Mouse (Mus musculus): Measurements from ENCODE around the gene Phf20. TPM values are rescaled to one million over a fixed set of nuclear protein-coding genes. Genes with fewer than 3 reads are reported as not detected.
"Not testable (repeated sequence)": the region's sequence is repeated elsewhere in the genome, so short reads cannot be mapped to it uniquely, and the experiment has no call there.

Gene Phf20
- polyA plus RNA-seq, 1 experiment: 10.9 TPM

DNA sequence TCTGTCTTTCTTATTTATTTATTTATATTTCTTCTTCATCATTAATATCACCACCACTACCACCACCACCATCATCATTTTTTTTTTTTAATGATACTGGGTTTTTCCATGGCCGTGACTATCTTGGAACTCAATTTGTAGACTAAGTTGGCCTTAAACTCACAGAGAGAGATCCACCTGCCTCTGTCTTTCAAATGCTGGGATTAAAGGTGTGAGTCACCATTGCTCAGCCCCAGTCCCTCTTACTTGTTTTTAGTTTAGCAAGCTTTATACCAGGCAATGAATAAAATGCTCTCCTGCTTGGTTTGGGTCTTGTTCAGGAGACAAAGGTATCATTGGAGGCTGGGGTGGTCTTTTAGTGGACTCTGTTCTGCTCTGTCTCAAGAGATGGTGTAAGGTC lies 31.4 kb downstream of the Phf20 start:
- H3K27ac ChIP-seq (ENCODE audit: insufficient read depth, low read length): no peak overlapping the region
- no peaks in the 10 kb centered on the region for H3K27me3 ChIP-seq (ENCODE audit: control insufficient read depth, insufficient read depth, low read length)
- 88% methylated on average over 1 of the region's 1 CpGs for WGBS
- H3K36me3 ChIP-seq (ENCODE audit: control insufficient read depth, insufficient read depth, low read length): peaks cover 10% of the 10 kb centered on the region
- DNase-seq (ENCODE audit: low read depth in 1 of 2, low spot score in 2 of 2): no peak
- no peaks in the 10 kb centered on the region for H3K4me1 ChIP-seq (ENCODE audit: control insufficient read depth, insufficient read depth, insufficient read length)
- no peak overlapping the region for H3K4me3 ChIP-seq (ENCODE audit: extremely low read depth, insufficient read depth, insufficient read length)
- TF ChIP-seq CTCF (IDR thresholded peaks at IDR 0.05; ENCODE audit: extremely low read depth, insufficient read depth, insufficient read length, insufficient replicate concordance): no peak
- no peak for TF ChIP-seq POLR2A (IDR thresholded peaks at IDR 0.05; ENCODE audit: low read depth, low read length)

DNA sequence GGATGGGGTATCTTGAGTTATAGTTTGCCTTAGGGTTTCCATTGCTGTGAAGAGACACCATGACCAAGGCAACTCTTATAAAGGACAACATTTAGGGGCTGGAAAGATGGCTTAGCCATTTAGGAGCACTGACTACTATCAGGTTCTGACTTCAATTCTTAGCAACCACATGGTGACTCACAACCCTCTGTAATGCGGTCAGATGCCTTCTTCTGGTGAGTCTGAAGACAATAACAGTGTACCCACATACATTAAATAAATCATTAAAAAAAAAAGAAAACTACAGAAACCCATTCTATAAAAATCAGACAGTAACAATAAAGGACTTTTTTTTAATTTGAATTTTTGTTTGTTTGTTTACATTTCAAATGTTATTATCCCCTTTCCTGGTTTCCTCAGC lies 32.9 kb downstream of the Phf20 start:
- Histone ChIP-seq H3K4me3 (ENCODE audit: extremely low read depth, insufficient read depth, insufficient read length) (no peak overlapping the region), H3K36me3 (ENCODE audit: control insufficient read depth, insufficient read depth, low read length) (peaks cover 8% of the 10 kb centered on the region), H3K27ac (ENCODE audit: insufficient read depth, low read length) (no peak overlapping the region), H3K4me1 (ENCODE audit: control insufficient read depth, insufficient read depth, insufficient read length) (no peaks in the 10 kb centered on the region), H3K27me3 (ENCODE audit: control insufficient read depth, insufficient read depth, low read length) (no peaks in the 10 kb centered on the region)
- WGBS: 100% methylated on average over 1 of the region's 1 CpGs
- no peak for TF ChIP-seq CTCF (IDR thresholded peaks at IDR 0.05; ENCODE audit: extremely low read depth, insufficient read depth, insufficient read length, insufficient replicate concordance)
- TF ChIP-seq POLR2A (IDR thresholded peaks at IDR 0.05; ENCODE audit: low read depth, low read length): no peak
- no peak for DNase-seq (ENCODE audit: low read depth in 1 of 2, low spot score in 2 of 2)

DNA sequence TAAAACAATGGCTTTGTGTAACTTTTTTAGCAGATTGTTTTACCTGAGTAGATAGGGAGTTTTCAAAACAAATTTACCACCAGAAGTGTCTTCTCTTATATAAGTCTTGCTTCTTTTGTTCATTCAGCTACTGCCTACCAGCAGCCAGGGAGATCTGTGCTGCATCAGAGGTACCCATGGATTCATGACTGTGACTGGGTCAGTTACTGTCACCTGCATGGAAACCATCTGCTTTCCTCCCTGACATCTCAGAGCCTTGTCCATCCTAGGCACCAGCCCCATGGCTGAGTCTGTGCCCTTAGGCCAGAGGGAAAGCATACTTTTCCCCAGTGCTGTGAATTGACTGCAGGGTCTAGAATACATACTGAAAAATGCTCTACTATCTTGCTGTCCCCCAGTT lies 35.1 kb downstream of the Phf20 start:
- H3K27me3 ChIP-seq (ENCODE audit: control insufficient read depth, insufficient read depth, low read length): no peaks in the 10 kb centered on the region
- no peak overlapping the region for H3K4me3 ChIP-seq (ENCODE audit: extremely low read depth, insufficient read depth, insufficient read length)
- no peaks in the 10 kb centered on the region for H3K4me1 ChIP-seq (ENCODE audit: control insufficient read depth, insufficient read depth, insufficient read length)
- peaks cover 5% of the 10 kb centered on the region for H3K36me3 ChIP-seq (ENCODE audit: control insufficient read depth, insufficient read depth, low read length)
- no peak overlapping the region for H3K27ac ChIP-seq (ENCODE audit: insufficient read depth, low read length)
- no peak for TF ChIP-seq POLR2A (IDR thresholded peaks at IDR 0.05; ENCODE audit: low read depth, low read length)
- no peak for TF ChIP-seq CTCF (IDR thresholded peaks at IDR 0.05; ENCODE audit: extremely low read depth, insufficient read depth, insufficient read length, insufficient replicate concordance)
- DNase-seq (ENCODE audit: low read depth in 1 of 2, low spot score in 2 of 2): no peak

DNA sequence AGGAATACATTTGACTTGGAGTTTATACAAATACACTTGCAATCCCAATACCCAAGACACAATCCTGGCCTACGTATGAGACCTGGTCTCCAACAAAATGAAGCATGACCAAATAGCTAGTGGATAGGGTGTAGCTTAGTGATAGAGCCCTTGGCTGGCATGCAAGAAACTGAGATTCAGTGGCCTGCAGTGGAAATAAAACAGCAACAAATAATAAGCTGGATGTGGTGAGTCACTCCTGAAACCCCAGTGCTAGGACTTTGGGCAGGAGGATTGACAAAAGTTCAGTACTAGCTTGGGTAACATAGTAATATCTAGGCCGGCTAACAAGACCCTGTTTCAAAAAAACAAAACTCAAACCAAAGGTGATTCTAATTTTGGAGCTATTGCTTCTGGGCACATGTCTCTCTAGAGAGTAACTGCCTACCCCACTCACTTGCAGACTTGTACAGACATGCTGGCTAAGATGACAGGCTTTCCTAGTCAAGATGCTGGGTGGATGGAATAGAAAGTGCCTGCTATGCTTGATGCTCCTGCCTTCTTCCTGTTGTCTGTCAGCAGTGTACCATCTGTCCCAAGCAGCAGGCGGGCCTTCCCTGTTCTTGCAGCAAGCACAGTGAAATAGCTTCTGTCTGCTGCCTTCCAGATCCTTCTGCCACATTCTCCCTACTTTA lies 37.1 kb downstream of the Phf20 start:
- H3K4me3 ChIP-seq (ENCODE audit: extremely low read depth, insufficient read depth, insufficient read length): no peak overlapping the region
- TF ChIP-seq CTCF (IDR thresholded peaks at IDR 0.05; ENCODE audit: extremely low read depth, insufficient read depth, insufficient read length, insufficient replicate concordance): no peak
- TF ChIP-seq POLR2A (IDR thresholded peaks at IDR 0.05; ENCODE audit: low read depth, low read length): no peak
- H3K27ac ChIP-seq (ENCODE audit: insufficient read depth, low read length): no peak overlapping the region
- H3K27me3 ChIP-seq (ENCODE audit: control insufficient read depth, insufficient read depth, low read length): no peaks in the 10 kb centered on the region
- no peak for DNase-seq (ENCODE audit: low read depth in 1 of 2, low spot score in 2 of 2)
- WGBS: 83% methylated on average over 3 of the region's 3 CpGs
- H3K4me1 ChIP-seq (ENCODE audit: control insufficient read depth, insufficient read depth, insufficient read length): no peaks in the 10 kb centered on the region
- peaks cover 5% of the 10 kb centered on the region for H3K36me3 ChIP-seq (ENCODE audit: control insufficient read depth, insufficient read depth, low read length)

DNA sequence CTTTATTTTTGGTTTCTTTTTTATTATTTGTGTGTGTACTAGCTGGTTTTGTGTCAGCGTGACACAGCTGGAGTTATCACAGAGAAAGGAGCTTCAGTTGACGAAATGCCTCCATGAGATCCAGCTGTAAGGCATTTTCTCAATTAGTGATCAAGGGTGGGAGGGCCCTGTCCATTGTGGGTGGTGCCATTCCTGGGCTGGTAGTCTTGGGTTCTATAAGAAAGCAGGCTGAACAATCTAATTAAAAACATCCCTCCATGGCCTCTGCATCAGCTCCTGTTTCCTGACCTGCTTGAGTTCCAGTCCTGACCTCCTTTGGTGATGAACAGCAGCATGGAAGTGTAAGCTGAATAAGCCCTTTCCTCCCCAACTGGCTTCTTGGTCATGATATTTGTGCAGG lies 37.8 kb downstream of the Phf20 start:
- not testable (repeated sequence) for H3K4me3 ChIP-seq (ENCODE audit: extremely low read depth, insufficient read depth, insufficient read length); H3K27me3 ChIP-seq (ENCODE audit: control insufficient read depth, insufficient read depth, low read length); H3K27ac ChIP-seq (ENCODE audit: insufficient read depth, low read length); H3K36me3 ChIP-seq (ENCODE audit: control insufficient read depth, insufficient read depth, low read length); DNase-seq (ENCODE audit: low read depth in 1 of 2, low spot score in 2 of 2); H3K4me1 ChIP-seq (ENCODE audit: control insufficient read depth, insufficient read depth, insufficient read length)
- WGBS: 90% methylated on average over 2 of the region's 2 CpGs

DNA sequence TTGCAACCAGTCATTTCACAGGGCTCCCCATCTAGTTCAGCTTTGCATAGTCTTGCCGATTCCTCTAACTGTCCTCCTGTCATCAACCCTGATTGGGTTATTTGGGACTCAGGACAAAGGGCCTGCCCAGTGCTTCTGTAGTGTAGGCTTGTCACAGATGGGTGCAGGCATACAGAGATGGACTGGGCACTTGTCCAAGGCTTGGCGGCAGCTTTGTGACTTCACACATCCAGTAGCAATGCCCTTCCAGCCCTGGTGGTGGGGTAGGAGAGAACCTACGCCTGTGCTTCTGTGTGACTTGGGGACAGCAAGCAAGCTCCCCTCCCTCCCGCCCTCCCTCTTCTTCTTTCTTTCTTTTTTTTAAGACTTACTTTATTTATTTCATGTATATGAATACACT lies 39.6 kb downstream of the Phf20 start:
- 91% methylated on average over 4 of the region's 4 CpGs for WGBS
- no peak overlapping the region for H3K27ac ChIP-seq (ENCODE audit: insufficient read depth, low read length)
- no peaks in the 10 kb centered on the region for H3K27me3 ChIP-seq (ENCODE audit: control insufficient read depth, insufficient read depth, low read length)
- no peak for TF ChIP-seq CTCF (IDR thresholded peaks at IDR 0.05; ENCODE audit: extremely low read depth, insufficient read depth, insufficient read length, insufficient replicate concordance)
- no peak for TF ChIP-seq POLR2A (IDR thresholded peaks at IDR 0.05; ENCODE audit: low read depth, low read length)
- H3K36me3 ChIP-seq (ENCODE audit: control insufficient read depth, insufficient read depth, low read length): peaks cover 7% of the 10 kb centered on the region
- H3K4me3 ChIP-seq (ENCODE audit: extremely low read depth, insufficient read depth, insufficient read length): no peak overlapping the region
- no peaks in the 10 kb centered on the region for H3K4me1 ChIP-seq (ENCODE audit: control insufficient read depth, insufficient read depth, insufficient read length)
- no peak for DNase-seq (ENCODE audit: low read depth in 1 of 2, low spot score in 2 of 2)

DNA sequence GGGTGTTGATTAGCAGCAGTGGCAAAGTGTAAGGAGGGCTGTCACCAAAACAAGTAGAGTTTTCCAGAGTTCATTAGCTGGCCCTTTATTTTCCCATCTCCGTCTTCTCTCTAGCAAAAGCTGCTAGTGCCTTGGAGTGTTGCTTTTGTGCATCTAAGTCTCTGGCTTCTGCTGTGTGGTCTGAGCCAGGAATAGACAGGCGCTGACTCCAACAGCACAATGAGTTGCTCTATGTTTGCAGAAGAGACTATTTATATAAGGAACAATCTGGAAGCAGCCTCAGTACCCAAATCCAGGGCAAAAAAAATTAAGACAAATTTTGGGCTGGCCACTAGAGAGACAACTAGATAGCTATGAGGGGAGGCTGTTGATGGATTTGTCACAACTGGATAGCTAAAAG lies 45.4 kb downstream of the Phf20 start:
- Histone ChIP-seq H3K4me1 (ENCODE audit: control insufficient read depth, insufficient read depth, insufficient read length) (no peaks in the 10 kb centered on the region), H3K27me3 (ENCODE audit: control insufficient read depth, insufficient read depth, low read length) (no peaks in the 10 kb centered on the region), H3K36me3 (ENCODE audit: control insufficient read depth, insufficient read depth, low read length) (peaks cover 3% of the 10 kb centered on the region; the same call in 1 of the 2 replicates), H3K4me3 (ENCODE audit: extremely low read depth, insufficient read depth, insufficient read length) (no peak overlapping the region), H3K27ac (ENCODE audit: insufficient read depth, low read length) (no peak overlapping the region)
- WGBS: 94% methylated on average over 2 of the region's 2 CpGs
- DNase-seq (ENCODE audit: low read depth in 1 of 2, low spot score in 2 of 2): no peak
- TF ChIP-seq POLR2A (IDR thresholded peaks at IDR 0.05; ENCODE audit: low read depth, low read length) (no peak), CTCF (IDR thresholded peaks at IDR 0.05; ENCODE audit: extremely low read depth, insufficient read depth, insufficient read length, insufficient replicate concordance) (no peak)

Measured in spleen, adult 2 months (tissue).